Mouse (Mus musculus) CD8-positive naive resting alpha-beta T cell, adult 57 days (primary cell): ENCODE measurements around the gene Hes6. TPM values are rescaled to one million over a fixed set of nuclear protein-coding genes. Genes with fewer than 3 reads are reported as not detected.

Source experiments
- total RNA-seq: library from RNA; stranded (reverse); gene quantifications from one replicate; pipeline ENCODE4 v1.2.4, GENCODE M21; 2023

The Hes6 gene
- total RNA-seq = 26.7 TPM

GRCm38 (mm10) chr1:91413898-91414594 is at the start of gene Hes6:
TSS of gene Hes6 (minus strand) at chr1:91414038.

GRCm38 (mm10) chr1:91459059-91459809 is 45.4 kb upstream of the Hes6 start, which contains the start of gene Per2:
TSS of gene Per2 (minus strand) at chr1:91459324.

GRCm38 (mm10) chr1:91398260-91399062 is 15.4 kb downstream of the Hes6 start, which contains the start of gene Ilkap:
TSS of gene Ilkap (minus strand) at chr1:91398815.

GRCm38 (mm10) chr1:91366215-91367108 is 47.4 kb downstream of the Hes6 start, which contains the start of gene Erfe:
TSS of gene Erfe (plus strand) at chr1:91366430.

Other genes with a start within 250 kb of the Hes6 start
- 18.8 TPM for gene Ramp1, start 234.2 kb downstream of the Hes6 start, total RNA-seq
- gene Ube2f, start 163.7 kb downstream of the Hes6 start, total RNA-seq = 60.5 TPM
- 18.6 TPM for gene Scly, start 115.7 kb downstream of the Hes6 start, total RNA-seq
- gene Espnl, start 92.0 kb downstream of the Hes6 start, total RNA-seq = not detected
- not detected for gene Klhl30, start 63.0 kb downstream of the Hes6 start, total RNA-seq
- not detected for gene Erfe, start 47.6 kb downstream of the Hes6 start, total RNA-seq
- 117 TPM for gene Ilkap, start 15.2 kb downstream of the Hes6 start, total RNA-seq
- gene Per2, start 45.3 kb upstream of the Hes6 start, total RNA-seq = 7.5 TPM
- gene Traf3ip1, start 80.6 kb upstream of the Hes6 start, total RNA-seq = 4.7 TPM
- 9.6 TPM for gene Asb1, start 126.5 kb upstream of the Hes6 start, total RNA-seq